Mouse (Mus musculus): ENCODE measurements around the gene Gadd45a. TPM values are rescaled to one million over a fixed set of nuclear protein-coding genes. Genes with fewer than 3 reads are reported as not detected.

Gadd45a gene
- total and polyA plus RNA-seq, 3 experiments = 12.5 to 26.2 (median 19.5) TPM

DNA sequence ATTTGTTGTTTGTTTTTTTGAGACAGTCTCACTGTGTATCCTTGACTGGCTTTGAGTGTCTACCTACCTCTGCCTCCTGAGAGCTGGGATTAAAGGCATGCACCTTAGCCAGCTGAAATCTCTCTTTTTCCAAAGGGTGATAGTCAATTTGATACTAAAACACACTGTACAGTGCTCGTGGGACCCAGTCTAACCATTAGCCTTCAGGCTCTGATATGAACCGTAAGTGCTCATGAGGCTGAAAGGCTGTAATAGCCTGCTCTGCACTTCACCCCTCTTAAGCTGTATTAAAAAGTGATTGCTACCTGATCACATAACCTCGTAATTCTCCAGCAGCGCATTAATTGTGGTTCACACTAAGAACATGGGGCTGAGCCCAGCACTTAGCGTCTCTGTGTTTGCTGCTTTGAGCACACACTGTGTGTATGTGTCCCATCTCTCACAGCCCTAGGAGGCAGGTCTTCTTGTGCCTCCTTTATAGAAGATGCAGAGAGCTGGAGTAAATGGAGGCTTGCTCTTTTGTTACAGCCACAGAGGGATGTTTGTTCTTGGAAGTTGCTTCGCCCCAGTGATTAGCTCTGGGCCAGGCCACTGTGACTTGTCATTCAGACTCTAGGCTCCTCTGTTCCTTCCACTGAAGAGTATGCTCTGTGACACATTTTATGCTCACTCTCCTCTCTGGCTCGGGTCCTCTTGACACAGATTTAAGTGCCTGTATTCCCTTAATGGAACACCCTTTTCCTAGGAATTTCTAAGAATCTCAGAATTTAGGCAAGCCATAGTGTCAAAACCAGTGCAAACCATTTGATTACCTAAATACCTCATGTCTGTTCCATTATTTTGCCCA, 26.7 kb downstream of the Gadd45a start:
- Histone ChIP-seq H3K27ac (ENCODE audit: insufficient read depth, low read depth) (no peak overlapping the region), H3K9ac (ENCODE audit: insufficient read depth, low read depth) (no peak overlapping the region), H3K4me1 (ENCODE audit: control insufficient read depth in 1 of 2, insufficient read depth in 2 of 2) (peaks cover 19 to 27% of the 10 kb centered on the region in 2 experiments), H3K4me2 (ENCODE audit: insufficient read depth, low read depth, poor library complexity, severe bottlenecking) (no peak overlapping the region), H3K79me2 (replicated peaks; ENCODE audit: control insufficient read depth, extremely low read depth, insufficient read depth, poor library complexity, severe bottlenecking) (no peaks in the 10 kb centered on the region), H3K27me3 (replicated peaks) (no peaks in the 10 kb centered on the region), H3K4me3 (replicated peaks in 1 of 3; ENCODE audit: low read depth in 2 of 3, low read length in 2 of 3, poor library complexity in 1 of 3) (no peak overlapping the region), H3K36me3 (replicated peaks in 1 of 2; ENCODE audit: control insufficient read depth in 1 of 2, insufficient read depth in 1 of 2, low read length in 1 of 2) (peaks cover 0 to 2% of the 10 kb centered on the region in 2 experiments), H3K9me3 (replicated peaks; ENCODE audit: low read length) (no peaks in the 10 kb centered on the region)
- in situ Hi-C loops (cut with MboI; ENCODE audit: low pct_ligation_motif_present, low pct_unique_long_range_greater_than_20kb, low sequenced_read_pairs) (no loop called here), dilution Hi-C loops (cut with MboI; ENCODE audit: extremely low pct_ligation_motif_present, extremely low pct_unique_long_range_greater_than_20kb, low sequenced_read_pairs) (no loop called here)
- DNase-seq (ENCODE audit: extremely low read depth) = no peak
- no peak for TF ChIP-seq PAX5 (IDR thresholded peaks at IDR 0.05; ENCODE audit: low read length)
- TF ChIP-seq HCFC1 (IDR thresholded peaks at IDR 0.05; ENCODE audit: low read depth, low read length) = no peak
- no peak for TF ChIP-seq KAT2A (IDR thresholded peaks at IDR 0.05; ENCODE audit: insufficient replicate concordance, low read length)
- no peak for TF ChIP-seq CHD1 (IDR thresholded peaks at IDR 0.05; ENCODE audit: low read depth, low read length)
- TF ChIP-seq MAZ (IDR thresholded peaks at IDR 0.05; ENCODE audit: low read depth, low read length) = no peak
- TF ChIP-seq TBP (conservative IDR thresholded peaks at IDR 0.05; ENCODE audit: low read depth, low read length) = no peak
- TF ChIP-seq ZKSCAN1 (IDR thresholded peaks at IDR 0.05; ENCODE audit: borderline replicate concordance, low read depth, low read length) = no peak

DNA sequence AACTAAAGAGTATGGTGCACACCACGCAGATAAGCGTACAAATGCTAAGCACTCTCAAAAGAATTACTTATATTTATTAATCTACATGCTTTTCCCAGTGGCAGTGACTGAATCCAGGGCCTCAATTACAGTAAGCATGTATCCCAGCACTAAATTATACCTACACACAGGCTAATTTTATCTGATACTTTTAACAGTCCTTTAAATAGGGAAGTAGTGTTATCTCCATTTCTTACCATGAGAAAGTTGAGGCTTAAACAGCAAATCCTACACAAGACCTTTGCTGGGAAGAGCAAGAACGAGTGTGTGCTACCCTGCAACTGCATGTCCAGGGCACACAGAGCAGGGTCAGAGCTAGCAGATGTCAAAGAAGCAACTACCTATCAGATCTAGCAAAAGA, 27.4 kb downstream of the Gadd45a start:
- H3K4me1 ChIP-seq (ENCODE audit: control insufficient read depth in 1 of 2, insufficient read depth in 2 of 2) = peaks cover 14 to 20% of the 10 kb centered on the region in 2 experiments
- dilution Hi-C loops (cut with MboI; ENCODE audit: extremely low pct_ligation_motif_present, extremely low pct_unique_long_range_greater_than_20kb, low sequenced_read_pairs) = no loop called here
- TF ChIP-seq MAZ (IDR thresholded peaks at IDR 0.05; ENCODE audit: low read depth, low read length) (no peak), ZNF384 (IDR thresholded peaks at IDR 0.05; ENCODE audit: low read depth, low read length) (no peak)
- DNase-seq (ENCODE audit: extremely low read depth) = no peak
- no peak overlapping the region for H3K27ac ChIP-seq (ENCODE audit: insufficient read depth, low read depth)
- H3K79me2 ChIP-seq (replicated peaks; ENCODE audit: control insufficient read depth, extremely low read depth, insufficient read depth, poor library complexity, severe bottlenecking) = no peaks in the 10 kb centered on the region
- H3K9me3 ChIP-seq (replicated peaks; ENCODE audit: low read length) = no peaks in the 10 kb centered on the region
- no peak overlapping the region for H3K4me2 ChIP-seq (ENCODE audit: insufficient read depth, low read depth, poor library complexity, severe bottlenecking)
- H3K27me3 ChIP-seq (replicated peaks) = no peaks in the 10 kb centered on the region
- in situ Hi-C loops (cut with MboI; ENCODE audit: low pct_ligation_motif_present, low pct_unique_long_range_greater_than_20kb, low sequenced_read_pairs) = no loop called here
- no peak overlapping the region for H3K4me3 ChIP-seq (replicated peaks in 1 of 3; ENCODE audit: low read depth in 2 of 3, low read length in 2 of 3, poor library complexity in 1 of 3)
- H3K9ac ChIP-seq (ENCODE audit: insufficient read depth, low read depth) = no peak overlapping the region
- H3K36me3 ChIP-seq (replicated peaks in 1 of 2; ENCODE audit: control insufficient read depth in 1 of 2, insufficient read depth in 1 of 2, low read length in 1 of 2) = peaks cover 0 to 2% of the 10 kb centered on the region in 2 experiments

DNA sequence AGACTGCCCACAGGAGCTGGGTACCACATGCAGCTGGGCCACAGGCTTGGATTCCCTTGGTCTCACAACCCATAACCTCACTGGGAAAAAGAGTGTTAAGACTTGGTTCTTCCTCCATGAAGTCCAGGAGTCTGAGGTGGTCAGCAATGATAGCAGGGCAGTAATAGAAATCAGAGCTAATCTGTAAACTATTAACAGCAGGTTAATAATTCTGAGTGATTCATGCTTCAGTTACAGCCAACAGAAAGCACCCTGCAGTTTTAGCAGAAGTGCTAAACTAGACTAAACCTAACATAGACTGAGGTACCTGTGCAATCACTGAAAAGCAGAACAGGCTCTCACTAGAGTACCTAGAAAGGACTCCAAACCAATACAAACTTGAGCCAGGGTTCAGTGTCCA, 37.5 kb downstream of the Gadd45a start:
- DNase-seq (ENCODE audit: extremely low read depth) = no peak
- no peak for TF ChIP-seq MEF2A (IDR thresholded peaks at IDR 0.05; ENCODE audit: borderline replicate concordance, low read depth, low read length)
- Histone ChIP-seq H3K27me3 (replicated peaks) (no peaks in the 10 kb centered on the region), H3K36me3 (replicated peaks in 1 of 2; ENCODE audit: control insufficient read depth in 1 of 2, insufficient read depth in 1 of 2, low read length in 1 of 2) (no peaks in the 10 kb centered on the region), H3K4me1 (ENCODE audit: control insufficient read depth in 1 of 2, insufficient read depth in 2 of 2) (peaks cover 0 to 8% of the 10 kb centered on the region in 2 experiments; a peak in 1 of 4 replicates), H3K4me3 (replicated peaks in 1 of 3; ENCODE audit: low read depth in 2 of 3, low read length in 2 of 3, poor library complexity in 1 of 3) (no peak overlapping the region), H3K9me3 (replicated peaks; ENCODE audit: low read length) (no peaks in the 10 kb centered on the region), H3K27ac (ENCODE audit: insufficient read depth, low read depth) (no peak overlapping the region), H3K79me2 (replicated peaks; ENCODE audit: control insufficient read depth, extremely low read depth, insufficient read depth, poor library complexity, severe bottlenecking) (no peaks in the 10 kb centered on the region), H3K4me2 (ENCODE audit: insufficient read depth, low read depth, poor library complexity, severe bottlenecking) (no peak overlapping the region), H3K9ac (ENCODE audit: insufficient read depth, low read depth) (no peak overlapping the region)
- in situ Hi-C loops (cut with MboI; ENCODE audit: low pct_ligation_motif_present, low pct_unique_long_range_greater_than_20kb, low sequenced_read_pairs) (no loop called here), dilution Hi-C loops (cut with MboI; ENCODE audit: extremely low pct_ligation_motif_present, extremely low pct_unique_long_range_greater_than_20kb, low sequenced_read_pairs) (no loop called here)
